Mouse (Mus musculus) thymus, postnatal 0 days (tissue): ENCODE measurements around the gene Hrc. TPM values are rescaled to one million over a fixed set of nuclear protein-coding genes. Genes with fewer than 3 reads are reported as not detected.
A peak's percentile ranks its signal among the peaks of the same experiment; 100 is the strongest.

Source experiments
- DNase-seq: peaks from one replicate; pipeline ENCODE4 v3.0.0-alpha.2; 2015; ENCODE audit warnings: low spot score
- polyA plus RNA-seq: library from polyadenylated mRNA; unstranded; fragments of >200 nt; fragmentation: Nextera tagmentation; extraction: Ambion mirVana; gene quantifications from 2 replicates; pipeline ENCODE4 v1.2.1, GENCODE M21; 2015

Hrc gene
- polyA plus RNA-seq = 0.08 and 0.09 TPM in 2 replicates

- no peak for DNase-seq
Measured at GRCm38 (mm10) chr7:45335056-45335455, at the start of gene Hrc. TSS of gene Hrc (plus strand) at chr7:45335290.

DNA sequence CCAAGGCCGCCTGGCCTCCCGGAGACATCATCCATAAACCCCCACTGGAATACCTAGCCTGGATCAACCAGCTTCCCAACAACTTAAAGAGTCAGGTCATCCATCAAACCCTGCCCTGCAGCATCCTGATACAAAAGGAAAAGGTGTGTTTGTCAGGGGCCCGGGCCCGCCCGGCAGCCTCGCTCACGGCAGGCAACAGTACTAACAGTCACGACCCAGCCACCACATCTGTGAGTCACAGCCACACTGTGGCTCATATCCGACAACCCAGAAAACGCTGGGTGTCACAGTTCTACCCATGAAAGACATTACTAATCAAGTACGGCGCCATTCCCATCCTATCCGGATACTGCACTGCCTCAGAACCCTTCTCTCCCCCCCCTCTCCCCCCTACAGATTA is 48.6 kb upstream of the Hrc start:
- DNase-seq = no peak

- DNase-seq = no peak
Measured at GRCm38 (mm10) chr7:45296626-45297025, 38.5 kb upstream of the Hrc start.

- DNase-seq = no peak
Measured at GRCm38 (mm10) chr7:45297563-45297962, 37.5 kb upstream of the Hrc start.

DNA sequence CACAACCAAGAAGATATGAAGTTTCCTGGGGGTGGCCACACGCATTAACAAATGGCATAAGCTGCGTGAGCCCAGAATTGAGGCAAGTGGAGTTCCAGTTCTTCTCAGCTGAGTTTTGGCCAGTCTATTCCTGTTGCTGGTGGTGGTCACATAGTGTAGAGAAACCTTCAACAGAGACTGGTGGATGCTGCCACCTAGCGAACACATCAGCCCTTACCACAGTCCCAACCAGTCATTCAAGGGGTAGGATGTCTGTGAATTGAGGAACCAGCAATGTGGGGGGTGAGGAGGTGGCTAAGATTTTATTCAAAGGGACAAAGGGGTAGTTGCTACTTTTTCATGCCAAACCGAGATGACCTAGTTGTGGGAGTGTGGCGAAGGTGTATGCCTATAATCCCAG is 35.3 kb upstream of the Hrc start:
- DNase-seq = peak; percentile 59

GRCm38 (mm10) chr7:45300270-45300669 is 34.8 kb upstream of the Hrc start:
- peak; percentile 49 for DNase-seq

DNA sequence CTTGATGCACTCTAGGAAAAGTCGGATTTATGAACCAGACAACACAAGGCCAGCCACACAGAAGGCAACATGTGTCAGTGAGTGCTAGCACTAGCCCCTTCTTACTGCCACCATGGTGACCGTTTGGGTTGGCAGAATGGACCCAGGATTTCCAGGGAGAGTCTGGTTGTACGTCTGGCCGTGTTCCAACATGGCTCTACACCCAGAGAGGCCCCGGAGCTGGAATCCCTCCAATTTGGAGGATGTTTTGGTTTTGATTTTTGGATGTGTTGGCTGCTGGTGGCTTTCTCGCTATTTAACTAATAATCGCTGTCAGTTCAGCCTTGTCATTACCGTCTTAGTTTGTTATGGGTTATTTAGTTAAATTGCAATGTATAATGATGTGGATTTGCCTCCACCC is 32.5 kb upstream of the Hrc start:
- no peak for DNase-seq

DNA sequence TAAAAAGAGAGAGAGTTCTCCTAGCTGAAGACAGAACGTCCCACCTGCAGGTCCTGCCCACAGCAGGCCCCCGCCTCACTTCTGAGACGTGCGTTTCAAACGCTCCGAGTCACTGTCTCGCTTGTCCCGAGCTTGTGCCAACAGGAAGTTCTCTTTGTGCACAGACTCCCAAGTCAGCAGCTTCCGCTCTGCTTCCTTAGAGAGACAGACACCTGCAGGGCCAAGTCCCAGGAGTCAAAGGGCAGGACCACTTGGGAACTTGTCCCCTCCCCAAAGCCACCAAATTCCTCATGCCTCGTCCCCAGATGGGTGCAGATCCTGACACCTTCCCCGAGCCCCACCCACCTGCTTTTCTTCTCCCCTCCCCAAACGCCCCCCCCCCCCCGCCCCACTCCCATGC is 30.2 kb upstream of the Hrc start:
- DNase-seq = peak; percentile 37

DNA sequence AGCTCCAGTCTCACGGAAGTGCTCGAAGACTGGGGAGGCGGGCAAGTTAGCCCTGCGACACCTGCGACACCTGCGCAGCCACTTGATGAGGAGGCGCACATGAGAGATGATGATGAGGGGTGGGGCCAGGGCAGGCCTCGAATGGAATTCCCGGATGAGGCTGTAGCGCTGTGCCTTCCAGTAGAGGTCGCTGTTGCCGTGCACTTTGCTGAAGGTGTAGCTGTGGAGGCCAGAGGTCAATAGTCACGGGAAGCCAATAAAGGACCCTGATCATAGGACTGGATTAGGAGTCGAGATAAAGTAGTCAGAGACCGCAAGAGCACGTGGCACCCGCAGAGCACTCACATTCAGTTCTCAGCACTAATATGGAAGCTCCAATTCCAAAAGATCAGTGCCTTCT is 29.8 kb upstream of the Hrc start:
- DNase-seq = peak; percentile 80

DNA sequence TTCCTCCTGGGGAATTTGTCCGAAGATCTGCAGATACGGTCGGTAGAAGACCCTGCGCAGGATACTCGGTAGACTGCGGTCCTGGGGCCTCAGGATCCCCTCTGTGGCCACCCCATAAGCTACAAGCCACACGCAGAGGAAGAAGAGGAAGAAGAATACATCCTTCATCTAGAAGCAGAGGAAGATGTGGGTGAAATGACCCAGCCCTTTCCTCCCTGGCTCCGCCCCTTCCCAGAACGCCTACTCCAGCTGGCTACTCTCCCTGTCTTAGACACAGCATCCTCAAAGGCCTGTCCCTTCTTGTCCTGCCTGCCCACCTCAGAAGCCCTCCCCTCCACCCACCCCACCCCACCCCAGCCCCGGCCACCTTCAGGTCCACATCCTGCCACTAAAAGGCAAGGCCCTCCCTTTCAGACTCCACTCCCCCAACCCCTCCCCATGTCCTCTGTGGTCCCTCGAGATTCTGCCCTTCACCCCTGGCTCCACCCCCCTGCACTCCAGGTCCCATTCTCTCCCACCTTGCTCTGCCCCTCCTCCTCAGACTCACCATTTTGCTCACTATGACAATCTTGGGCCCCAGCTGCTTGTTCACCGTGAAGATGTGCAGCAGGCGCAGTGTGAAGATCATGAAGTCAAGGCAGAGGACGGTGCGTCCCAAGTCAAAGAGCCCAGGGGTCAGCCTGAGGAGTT is 26.4 kb upstream of the Hrc start:
- DNase-seq = no peak

DNA sequence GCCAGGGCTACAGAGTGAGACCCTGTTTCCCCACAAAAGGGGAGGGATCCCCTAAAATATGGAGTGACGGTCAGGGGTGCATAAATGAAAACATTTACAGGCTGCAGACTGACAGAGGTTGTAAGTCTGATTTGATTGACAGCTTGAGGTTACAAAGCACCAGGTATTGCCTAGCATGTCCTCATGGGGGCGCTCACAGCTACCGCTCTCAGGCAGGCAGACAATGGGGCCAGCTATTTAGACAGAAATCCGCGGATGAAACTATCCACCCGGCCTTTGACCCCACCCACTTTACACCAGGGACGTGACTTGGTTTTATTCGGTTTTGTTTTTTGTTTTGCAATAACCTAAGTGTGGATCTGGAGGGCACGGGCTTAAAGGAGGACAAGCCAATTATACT is 25.6 kb upstream of the Hrc start:
- DNase-seq = peak; percentile 62

DNA sequence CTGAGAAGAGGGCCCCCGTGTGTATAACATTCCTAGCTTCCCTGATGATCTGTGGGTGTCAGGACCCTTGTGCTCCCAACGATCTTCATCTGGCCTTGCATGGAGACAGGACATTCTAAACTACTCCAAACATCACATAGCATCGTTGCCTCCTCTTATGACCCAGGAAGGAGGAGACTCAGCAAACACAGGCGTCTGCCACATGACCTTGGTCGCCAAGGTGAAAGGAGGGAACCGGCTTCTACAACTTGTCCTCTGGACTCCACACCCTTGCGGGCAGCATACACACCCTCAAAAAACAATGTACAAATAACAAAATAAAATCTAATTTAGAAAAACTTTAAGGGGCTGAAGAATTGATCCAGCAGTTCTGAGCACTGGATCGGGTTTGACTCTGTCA is 23.1 kb upstream of the Hrc start:
- DNase-seq = no peak

GRCm38 (mm10) chr7:45312686-45313453 is 22.2 kb upstream of the Hrc start:
- no peak for DNase-seq

DNA sequence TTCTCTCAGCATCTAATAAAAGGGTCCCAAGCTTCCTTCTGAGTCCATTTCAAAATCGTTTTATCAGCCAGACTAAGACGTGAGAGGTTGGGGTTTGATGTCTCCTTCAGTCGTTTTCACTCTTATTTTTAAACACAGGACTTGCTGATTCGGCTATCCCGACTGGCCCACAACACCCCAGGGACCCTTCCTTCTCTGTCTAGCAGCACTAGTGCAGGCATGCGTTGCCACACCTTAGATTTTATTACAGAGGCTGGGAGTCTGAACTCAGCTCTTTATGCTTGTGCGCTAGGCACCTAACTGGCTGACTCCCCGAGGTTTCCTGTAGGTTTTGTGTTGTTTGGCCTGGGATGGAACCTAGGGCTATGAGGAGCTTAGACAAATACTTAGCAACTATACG is 21.6 kb upstream of the Hrc start:
- DNase-seq = no peak

DNA sequence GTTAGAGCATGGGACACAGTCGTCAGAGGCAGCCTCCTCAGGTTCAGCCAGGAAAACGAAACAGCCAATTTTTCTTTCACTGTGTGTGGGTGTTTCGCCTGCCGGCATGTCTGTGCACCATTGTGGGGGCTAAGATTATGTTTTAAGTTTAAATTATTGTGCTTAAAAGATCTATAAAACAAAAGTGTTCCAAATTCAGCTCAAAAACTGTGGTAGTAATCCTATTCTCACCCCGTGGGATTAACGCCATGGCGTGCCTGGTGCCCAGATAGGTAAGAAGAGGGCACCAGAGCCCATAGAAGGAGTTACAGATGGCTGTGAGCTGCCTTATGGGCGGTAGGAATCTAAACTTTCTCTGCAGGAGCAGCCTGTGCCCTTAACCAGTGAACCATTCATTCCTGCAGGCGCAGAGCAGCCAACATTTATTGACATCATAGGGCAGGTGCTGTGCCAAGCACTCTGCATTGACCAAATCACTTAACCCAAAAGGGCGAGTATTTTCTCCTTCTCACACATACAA is 19.8 kb upstream of the Hrc start:
- no peak for DNase-seq

GRCm38 (mm10) chr7:45316536-45316935 is 18.6 kb upstream of the Hrc start:
- DNase-seq = no peak

DNA sequence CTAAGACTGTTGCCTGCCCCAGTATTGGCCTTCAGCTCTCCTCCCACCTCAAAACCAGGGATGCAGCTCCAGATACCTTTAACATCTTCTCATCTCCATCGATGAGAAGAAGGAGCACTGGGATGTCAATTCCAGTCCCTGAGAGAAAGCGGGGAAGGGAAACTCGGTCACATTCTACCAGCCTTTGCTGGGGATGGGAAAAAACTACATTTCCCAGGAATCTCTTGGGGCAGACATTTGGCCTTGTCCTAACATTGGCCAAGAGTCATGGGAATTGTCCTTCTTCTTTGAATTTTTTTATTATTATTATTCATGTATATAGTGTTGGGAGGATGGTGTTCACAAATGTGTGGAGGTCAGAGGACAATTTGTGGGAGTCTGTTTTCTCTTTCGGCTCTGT is 12.8 kb upstream of the Hrc start:
- no peak for DNase-seq

DNA sequence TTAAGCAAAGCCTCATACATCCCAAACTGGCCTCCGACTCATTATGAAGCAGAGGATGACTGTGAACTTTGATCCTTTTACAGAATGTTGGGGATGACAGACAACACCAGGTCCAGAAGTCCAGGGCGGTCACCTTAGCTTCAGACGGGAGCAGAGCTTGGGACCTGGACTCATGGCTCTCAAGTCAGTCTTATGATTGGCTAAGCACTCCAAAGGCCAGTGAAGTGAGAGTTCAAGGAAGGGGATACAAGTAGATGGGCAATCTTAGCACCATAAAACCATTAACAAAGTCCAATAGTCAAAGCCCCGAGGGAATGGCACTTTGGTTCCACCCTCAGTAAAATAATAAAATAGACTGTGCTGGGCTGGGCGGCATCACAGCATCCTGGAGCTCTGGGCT is 12.0 kb upstream of the Hrc start:
- no peak for DNase-seq

DNA sequence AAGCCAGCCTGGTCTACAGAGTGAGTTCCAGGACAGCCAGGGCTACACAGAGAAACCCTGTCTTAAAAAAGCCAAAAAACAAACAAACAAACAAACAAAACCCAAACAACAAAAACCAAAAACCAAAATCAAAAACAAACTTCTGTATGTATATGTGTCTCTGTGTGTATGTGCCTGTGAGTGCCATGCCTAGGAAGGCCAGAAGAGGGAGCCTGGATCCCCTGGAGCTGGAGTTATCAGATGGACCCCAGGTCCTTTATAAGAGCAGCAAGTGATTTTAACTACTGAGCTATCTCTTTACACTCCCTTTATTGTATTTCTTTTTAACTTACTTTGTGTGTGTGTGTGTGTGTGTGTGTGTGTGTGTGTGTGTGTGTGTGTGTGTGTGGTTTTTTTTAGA is 9.3 kb upstream of the Hrc start:
- no peak for DNase-seq

DNA sequence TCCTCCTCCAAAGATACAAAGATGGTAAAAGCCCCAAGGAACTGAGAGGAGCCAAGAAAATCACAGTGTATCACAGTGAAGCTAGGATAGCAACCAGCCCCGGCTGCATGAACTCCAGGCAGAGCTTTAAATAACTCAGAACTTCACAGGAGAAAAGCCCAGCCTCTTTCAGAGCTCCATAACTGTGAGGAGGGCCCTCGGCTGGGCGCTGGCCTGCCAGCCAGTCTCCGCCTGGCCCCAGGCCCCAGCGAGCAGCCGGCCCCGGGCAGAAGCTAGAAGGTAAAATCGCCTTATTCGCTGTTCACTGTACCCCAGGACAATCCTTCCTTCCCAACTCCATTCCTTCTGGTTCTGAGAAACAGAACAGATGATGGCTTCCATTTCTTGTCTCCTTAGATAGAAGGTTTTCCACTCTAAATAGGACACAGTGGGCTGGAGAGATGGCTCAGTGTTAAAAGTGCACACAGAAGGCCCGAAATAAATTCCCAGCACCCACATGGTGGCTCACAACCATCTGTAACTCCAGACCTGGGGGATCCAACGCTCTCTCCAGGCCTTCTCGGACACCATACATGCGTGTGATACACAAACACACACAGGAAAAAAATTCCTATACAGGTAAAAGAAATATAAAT is 6.1 kb upstream of the Hrc start:
- no peak for DNase-seq

GRCm38 (mm10) chr7:45331502-45331901 is 3.6 kb upstream of the Hrc start:
- no peak for DNase-seq

GRCm38 (mm10) chr7:45332685-45333425 is 2.2 kb upstream of the Hrc start:
- DNase-seq = peak; percentile 70
